Mouse (Mus musculus): Measurements from ENCODE around the gene Sult1b1. TPM values are rescaled to one million over a fixed set of nuclear protein-coding genes. Genes with fewer than 3 reads are reported as not detected.

The Sult1b1 gene
- not detected for total RNA-seq (2023)

DNA sequence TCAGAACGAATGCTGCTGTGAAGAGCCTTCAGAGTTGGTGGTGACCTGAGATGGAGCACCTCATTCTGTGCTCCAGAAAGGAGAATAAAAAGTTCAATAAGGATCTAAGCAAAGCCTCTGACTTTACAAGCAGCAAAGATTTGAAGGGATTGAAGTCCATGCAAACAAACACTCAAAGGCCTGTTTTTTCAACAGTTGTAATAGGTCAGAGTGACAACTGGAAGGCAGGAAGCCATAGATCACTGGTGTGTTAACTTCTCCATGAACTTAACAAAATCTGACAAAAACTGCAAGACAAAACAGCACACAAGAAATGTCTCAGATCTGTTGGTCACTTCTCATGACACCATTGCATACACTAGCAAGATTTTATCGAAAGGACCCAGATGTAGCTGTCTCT, at the start of gene Sult1b1:
Gene Sult1b1, minus strand, starts transcription at position 85 of the 400 bp plus-strand sequence.

DNA sequence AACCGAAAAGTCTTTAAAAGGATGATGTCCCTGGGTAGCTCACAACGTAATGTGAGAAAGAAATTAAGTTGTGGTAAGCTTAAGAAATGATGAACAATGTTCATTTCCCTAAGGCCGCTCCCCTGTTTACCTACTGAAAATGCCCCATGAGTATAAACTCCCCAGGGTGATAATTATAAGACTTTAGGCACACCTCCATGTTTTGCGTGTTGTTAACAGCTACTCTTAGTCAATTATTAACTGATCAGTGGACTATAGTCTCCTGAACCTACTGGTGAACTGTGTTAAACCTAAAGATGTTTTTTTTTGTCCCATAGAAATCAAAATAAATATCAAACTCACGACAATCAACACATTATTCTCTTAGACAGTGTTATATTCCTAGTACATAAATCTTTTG, 30.9 kb upstream of the Sult1b1 start, which contains the start of gene Sult1d1:
Gene Sult1d1, minus strand, starts transcription at position 183 of the 400 bp plus-strand sequence.

DNA sequence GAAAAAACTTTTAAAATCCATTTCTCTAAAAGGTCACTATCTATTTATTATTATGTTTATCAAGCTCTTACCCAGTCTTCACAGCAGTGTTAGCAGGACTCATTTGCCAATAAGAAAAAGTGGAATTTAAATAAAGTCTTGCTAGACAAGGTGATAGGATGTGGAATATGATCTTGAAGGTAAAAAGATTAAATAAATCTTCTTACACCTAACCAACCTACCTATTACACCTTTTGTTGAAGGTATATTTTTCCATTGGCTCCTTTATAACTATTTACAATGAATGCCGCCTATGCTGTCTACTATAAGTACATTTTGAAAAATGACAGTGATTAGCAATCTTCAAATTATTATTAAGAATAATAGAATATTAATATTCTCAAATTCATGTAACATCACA, 47.2 kb downstream of the Sult1b1 start, which contains the start of gene Ugt2a1:
Gene Ugt2a1, minus strand, starts transcription at position 101 of the 400 bp plus-strand sequence.

DNA sequence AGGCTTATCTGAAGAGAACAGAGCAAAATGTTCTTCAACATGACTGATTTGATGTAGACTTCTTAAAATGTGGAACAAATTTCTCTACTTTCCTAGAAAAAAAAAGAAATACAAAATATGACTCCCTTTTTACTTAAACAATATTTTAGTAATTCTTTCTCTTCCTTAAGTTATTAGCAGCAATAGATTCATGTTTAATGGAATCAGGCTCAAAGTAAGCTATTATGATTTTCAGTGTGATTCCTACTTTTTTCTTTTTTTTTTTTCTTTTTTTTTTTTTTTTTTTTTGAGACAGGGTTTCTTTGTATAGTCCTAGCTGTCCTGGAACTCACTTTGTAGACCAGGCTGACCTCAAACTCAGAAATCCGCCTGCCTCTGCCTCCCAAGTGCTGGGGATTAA, 51.3 kb downstream of the Sult1b1 start, which contains the start of gene Gm43638:
Gene Gm43638, minus strand, starts transcription at position 101 of the 400 bp plus-strand sequence.

DNA sequence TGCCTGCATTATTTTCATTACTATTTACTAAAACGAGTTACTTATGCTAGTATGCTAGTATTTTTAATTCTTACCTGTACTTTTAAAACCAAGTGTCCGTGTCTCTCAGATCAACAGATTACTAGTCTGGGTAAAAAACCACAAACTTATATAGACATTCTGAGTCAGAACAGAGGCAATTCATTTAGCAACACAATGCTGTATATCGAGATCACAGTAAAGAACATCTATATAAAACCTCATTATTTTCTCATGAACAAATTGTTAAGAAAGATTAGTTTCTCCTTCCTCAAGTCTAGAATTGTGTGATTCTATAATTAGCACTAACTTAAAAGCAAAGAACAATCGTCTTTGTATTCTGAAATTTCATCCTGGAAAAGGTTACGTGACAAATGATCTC, 55.8 kb downstream of the Sult1b1 start, which contains the start of gene Ugt2a2:
Gene Ugt2a2, minus strand, starts transcription at position 101 of the 400 bp plus-strand sequence.

Other genes starting within 250 kb of the Sult1b1 start
- not detected for gene Ugt2a3, start 201.0 kb downstream of the Sult1b1 start, total RNA-seq (2023)
- gene Ugt2b38, start 114.0 kb downstream of the Sult1b1 start, total RNA-seq (2023): not detected
- not detected for gene Ugt2a2, start 55.9 kb downstream of the Sult1b1 start, total RNA-seq (2023)
- not detected for gene Gm43638, start 51.4 kb downstream of the Sult1b1 start, total RNA-seq (2023)
- gene Ugt2a1, start 47.3 kb downstream of the Sult1b1 start, total RNA-seq (2023): not detected
- gene Sult1d1, start 30.8 kb upstream of the Sult1b1 start, total RNA-seq (2023): not detected
- not detected for gene Sult1e1, start 53.4 kb upstream of the Sult1b1 start, total RNA-seq (2023)
- not detected for gene Csn1s1, start 128.0 kb upstream of the Sult1b1 start, total RNA-seq (2023)
- gene Csn2, start 161.4 kb upstream of the Sult1b1 start, total RNA-seq (2023): not detected
- gene Csn1s2a, start 236.4 kb upstream of the Sult1b1 start, total RNA-seq (2023): not detected

Data from T-cell, adult 66 days (primary cell).